Mouse (Mus musculus): ENCODE data around the gene Tuba3b. TPM values are rescaled to one million over a fixed set of nuclear protein-coding genes. Genes with fewer than 3 reads are reported as not detected.

Tuba3b gene
- polyA plus RNA-seq, 1 experiment from 2014 or later: not detected

- Histone ChIP-seq H3K9me3 (no peaks in the 10 kb centered on the region), H3K36me3 (no peaks in the 10 kb centered on the region), H3K4me1 (replicated peaks) (0 out of 2 replicates have a peak, but pooled peaks cover 3% of the 10 kb centered on the region), H3K4me3 (no peak within 1 kb of the TSS), H3K27ac (no peak within 1 kb of the TSS), H3K27me3 (ENCODE audit: insufficient read depth, poor library complexity, severe bottlenecking) (no peaks in the 10 kb centered on the region)
- no peak for DNase-seq (ENCODE audit: low spot score)
- 87% methylated on average over 7 of the region's 7 CpGs for WGBS
Observed at GRCm38 (mm10) chr6:145614219-145614618, 1.3 kb upstream of the Tuba3b start, which contains the start of gene Lmntd1. Gene Lmntd1, minus strand, starts transcription at chr6:145614319.

- no peak overlapping the region for H3K4me3 ChIP-seq
- H3K9me3 ChIP-seq: no peaks in the 10 kb centered on the region
- H3K27me3 ChIP-seq (ENCODE audit: insufficient read depth, poor library complexity, severe bottlenecking): no peaks in the 10 kb centered on the region
- H3K4me1 ChIP-seq (replicated peaks): 0 out of 2 replicates have a peak, but pooled peaks cover 3% of the 10 kb centered on the region
- 89% methylated on average over 5 of the region's 5 CpGs for whole genome bisulfite sequencing
- no peak for DNase-seq (ENCODE audit: low spot score)
- H3K36me3 ChIP-seq: no peaks in the 10 kb centered on the region
- H3K27ac ChIP-seq: no peak overlapping the region
Observed at GRCm38 (mm10) chr6:145616402-145617229, 1.1 kb downstream of the Tuba3b start.

- no peaks in the 10 kb centered on the region for H3K27me3 ChIP-seq (ENCODE audit: insufficient read depth, poor library complexity, severe bottlenecking)
- no peaks in the 10 kb centered on the region for H3K36me3 ChIP-seq
- no peak overlapping the region for H3K27ac ChIP-seq
- DNase-seq (ENCODE audit: low spot score): no peak
- H3K4me1 ChIP-seq (replicated peaks): no peaks in the 10 kb centered on the region; the same call in 1 of the 2 replicates
- no peak overlapping the region for H3K4me3 ChIP-seq
- WGBS: 90% methylated on average over 4 of the region's 4 CpGs
- no peaks in the 10 kb centered on the region for H3K9me3 ChIP-seq
Observed at GRCm38 (mm10) chr6:145623141-145623540, 7.6 kb downstream of the Tuba3b start.

- Histone ChIP-seq H3K27ac (no peak overlapping the region), H3K36me3 (no peaks in the 10 kb centered on the region), H3K4me3 (no peak overlapping the region), H3K27me3 (ENCODE audit: insufficient read depth, poor library complexity, severe bottlenecking) (no peaks in the 10 kb centered on the region), H3K9me3 (0 out of 2 replicates have a peak, but pooled peaks cover 7% of the 10 kb centered on the region), H3K4me1 (replicated peaks) (no peaks in the 10 kb centered on the region; the same call in none of the 2 replicates)
- WGBS: 61% methylated on average over 6 of the region's 6 CpGs
- DNase-seq (ENCODE audit: low spot score): no peak
Observed at GRCm38 (mm10) chr6:145630269-145630668, 14.7 kb downstream of the Tuba3b start.

GRCm38 (mm10) chr6:145634454-145634853, 18.9 kb downstream of the Tuba3b start:
- WGBS: 91% methylated on average over 2 of the region's 2 CpGs

GRCm38 (mm10) chr6:145636682-145637081, 21.1 kb downstream of the Tuba3b start:
- DNase-seq (ENCODE audit: low spot score): no peak
- H3K9me3 ChIP-seq: 0 out of 2 replicates have a peak, but pooled peaks cover 14% of the 10 kb centered on the region
- H3K4me3 ChIP-seq: no peak overlapping the region
- no peak overlapping the region for H3K27ac ChIP-seq
- no peaks in the 10 kb centered on the region for H3K4me1 ChIP-seq (replicated peaks)
- H3K36me3 ChIP-seq: no peaks in the 10 kb centered on the region
- no peaks in the 10 kb centered on the region for H3K27me3 ChIP-seq (ENCODE audit: insufficient read depth, poor library complexity, severe bottlenecking)
- WGBS: 86% methylated on average over 4 of the region's 4 CpGs

More at GRCm38 (mm10) chr6:145634454-145634853, 18.9 kb downstream of the Tuba3b start:
- no peak for DNase-seq (ENCODE audit: low spot score)
- Histone ChIP-seq H3K36me3 (no peaks in the 10 kb centered on the region), H3K4me1 (replicated peaks) (no peaks in the 10 kb centered on the region), H3K4me3 (no peak overlapping the region), H3K9me3 (0 out of 2 replicates have a peak, but pooled peaks cover 7% of the 10 kb centered on the region), H3K27ac (no peak overlapping the region), H3K27me3 (ENCODE audit: insufficient read depth, poor library complexity, severe bottlenecking) (no peaks in the 10 kb centered on the region)

- Histone ChIP-seq H3K27me3 (ENCODE audit: insufficient read depth, poor library complexity, severe bottlenecking) (no peaks in the 10 kb centered on the region), H3K36me3 (no peaks in the 10 kb centered on the region), H3K27ac (no peak overlapping the region), H3K9me3 (0 out of 2 replicates have a peak, but pooled peaks cover 10% of the 10 kb centered on the region), H3K4me3 (no peak overlapping the region), H3K4me1 (replicated peaks) (no peaks in the 10 kb centered on the region)
- WGBS: 83% methylated on average over 6 of the region's 6 CpGs
- no peak for DNase-seq (ENCODE audit: low spot score)
Observed at GRCm38 (mm10) chr6:145638248-145638647, 22.7 kb downstream of the Tuba3b start.

- 91% methylated on average over 4 of the region's 4 CpGs for WGBS
- H3K9me3 ChIP-seq: 0 out of 2 replicates have a peak, but pooled peaks cover 8% of the 10 kb centered on the region
- H3K27me3 ChIP-seq (ENCODE audit: insufficient read depth, poor library complexity, severe bottlenecking): no peaks in the 10 kb centered on the region
- H3K27ac ChIP-seq: no peak overlapping the region
- no peaks in the 10 kb centered on the region for H3K4me1 ChIP-seq (replicated peaks)
- DNase-seq (ENCODE audit: low spot score): no peak
- no peaks in the 10 kb centered on the region for H3K36me3 ChIP-seq
- no peak overlapping the region for H3K4me3 ChIP-seq
Observed at GRCm38 (mm10) chr6:145640971-145641506, 25.5 kb downstream of the Tuba3b start.

GRCm38 (mm10) chr6:145651976-145652375, 36.4 kb downstream of the Tuba3b start:
- WGBS: 76% methylated on average over 2 of the region's 2 CpGs

GRCm38 (mm10) chr6:145652986-145653385, 37.4 kb downstream of the Tuba3b start:
- Histone ChIP-seq H3K9me3 (no peaks in the 10 kb centered on the region), H3K4me3 (no peak overlapping the region), H3K36me3 (no peaks in the 10 kb centered on the region), H3K27me3 (ENCODE audit: insufficient read depth, poor library complexity, severe bottlenecking) (no peaks in the 10 kb centered on the region), H3K4me1 (replicated peaks) (0 out of 2 replicates have a peak, but pooled peaks cover 4% of the 10 kb centered on the region), H3K27ac (no peak overlapping the region)
- DNase-seq (ENCODE audit: low spot score): no peak
- whole genome bisulfite sequencing: 74% methylated on average over 5 of the region's 5 CpGs

More at GRCm38 (mm10) chr6:145651976-145652375, 36.4 kb downstream of the Tuba3b start:
- Histone ChIP-seq H3K4me3 (no peak overlapping the region), H3K9me3 (no peaks in the 10 kb centered on the region), H3K27ac (no peak overlapping the region), H3K27me3 (ENCODE audit: insufficient read depth, poor library complexity, severe bottlenecking) (no peaks in the 10 kb centered on the region), H3K4me1 (replicated peaks) (no peaks in the 10 kb centered on the region), H3K36me3 (no peaks in the 10 kb centered on the region)
- no peak for DNase-seq (ENCODE audit: low spot score)

GRCm38 (mm10) chr6:145653626-145654025, 38.1 kb downstream of the Tuba3b start:
- Histone ChIP-seq H3K4me3 (no peak overlapping the region), H3K27ac (no peak overlapping the region), H3K9me3 (no peaks in the 10 kb centered on the region), H3K36me3 (no peaks in the 10 kb centered on the region), H3K27me3 (ENCODE audit: insufficient read depth, poor library complexity, severe bottlenecking) (no peaks in the 10 kb centered on the region), H3K4me1 (replicated peaks) (0 out of 2 replicates have a peak, but pooled peaks cover 7% of the 10 kb centered on the region)
- 88% methylated on average over 5 of the region's 5 CpGs for WGBS
- DNase-seq (ENCODE audit: low spot score): no peak

GRCm38 (mm10) chr6:145654062-145654836, 38.7 kb downstream of the Tuba3b start:
- Histone ChIP-seq H3K27ac (no peak overlapping the region), H3K4me3 (no peak overlapping the region), H3K36me3 (no peaks in the 10 kb centered on the region), H3K27me3 (ENCODE audit: insufficient read depth, poor library complexity, severe bottlenecking) (no peaks in the 10 kb centered on the region), H3K4me1 (replicated peaks) (0 out of 2 replicates have a peak, but pooled peaks cover 7% of the 10 kb centered on the region), H3K9me3 (no peaks in the 10 kb centered on the region)
- DNase-seq (ENCODE audit: low spot score): no peak
- 83% methylated on average over 8 of the region's 8 CpGs for WGBS

Data from hindbrain, embryonic 10.5 days (tissue).